Mouse (Mus musculus) cortical plate, adult 2 months (tissue): ENCODE measurements around the gene Grin2d. TPM values are rescaled to one million over a fixed set of nuclear protein-coding genes. Genes with fewer than 3 reads are reported as not detected.

Experiments
- H3K27ac ChIP-seq: fragments of 200-500 bp; 2 replicates; pipeline ENCODE4 v1.5.1; 2012; ENCODE audit warnings: low read length, control low read depth, inconsistent platforms; ENCODE audit not compliant: insufficient read depth
- H3K4me1 ChIP-seq: fragments of 200-500 bp; 2 replicates; pipeline ENCODE4 v1.6.1; 2011; ENCODE audit warnings: low read length; ENCODE audit not compliant: control insufficient read depth, insufficient read depth
- H3K4me3 ChIP-seq: fragments of 200-500 bp; 2 replicates; pipeline ENCODE4 v1.5.1; 2011; ENCODE audit warnings: mild to moderate bottlenecking, low read length, control low read depth; ENCODE audit not compliant: insufficient read depth
- CTCF ChIP-seq: fragments of 200-500 bp; IDR thresholded peaks from 2 replicates; pipeline ENCODE4 v1.5.1; 2011; ENCODE audit warnings: mild to moderate bottlenecking, control low read depth, low read length; ENCODE audit not compliant: insufficient read depth; ENCODE audit errors: extremely low read depth
- POLR2A ChIP-seq: fragments of 200-500 bp; IDR thresholded peaks from 2 replicates; pipeline ENCODE4 v1.6.1; 2011; ENCODE audit warnings: mild to moderate bottlenecking, low read length, control low read depth; ENCODE audit not compliant: insufficient read depth; ENCODE audit errors: extremely low read depth
- polyA plus RNA-seq: library from polyadenylated mRNA; depleted of rRNA; stranded (reverse); fragments of >200 nt; gene quantifications from 2 replicates; pipeline ENCODE4 v1.2.3, GENCODE M21; 2012

Gene Grin2d
- polyA plus RNA-seq, 1 experiment, result 9.0 TPM

GRCm38 (mm10) chr7:45830427-45831127 is 47.6 kb downstream of the Grin2d start, which contains the start of gene Grwd1:
Grwd1 (minus strand) TSS chr7:45830944.
- H3K27ac ChIP-seq, result peak within 1 kb of the TSS; percentile 37

GRCm38 (mm10) chr7:45826631-45827030 is 51.5 kb downstream of the Grin2d start:
- Histone ChIP-seq H3K27ac (no peak overlapping the region), H3K4me1 (peaks cover 3% of the 10 kb centered on the region), H3K4me3 (no peak overlapping the region)
- no peak for TF ChIP-seq POLR2A
- no peak for TF ChIP-seq CTCF

More at GRCm38 (mm10) chr7:45830427-45831127, 47.6 kb downstream of the Grin2d start, which contains the start of gene Grwd1:
- Histone ChIP-seq H3K4me3 (peak within 1 kb of the TSS; percentile 46), H3K4me1 (peaks cover 3% of the 10 kb centered on the region)
- TF ChIP-seq CTCF, result no peak
- TF ChIP-seq POLR2A, result peak; percentile 69; the same call in 1 of the 2 replicates

GRCm38 (mm10) chr7:45824598-45824997 is 53.6 kb downstream of the Grin2d start, which contains the start of gene Kcnj14:
Kcnj14 (minus strand) TSS chr7:45824782.
- Histone ChIP-seq H3K4me3 (no peak within 1 kb of the TSS), H3K4me1 (no peaks in the 10 kb centered on the region), H3K27ac (no peak within 1 kb of the TSS)
- TF ChIP-seq CTCF, result no peak
- TF ChIP-seq POLR2A, result no peak

GRCm38 (mm10) chr7:45820913-45821312 is 57.3 kb downstream of the Grin2d start:
- Histone ChIP-seq H3K4me1 (no peaks in the 10 kb centered on the region), H3K4me3 (no peak overlapping the region), H3K27ac (no peak overlapping the region)
- TF ChIP-seq POLR2A, result no peak
- TF ChIP-seq CTCF, result no peak

GRCm38 (mm10) chr7:45819843-45820242 is 58.3 kb downstream of the Grin2d start:
- Histone ChIP-seq H3K4me1 (no peaks in the 10 kb centered on the region), H3K4me3 (no peak overlapping the region), H3K27ac (no peak overlapping the region)
- no peak for TF ChIP-seq CTCF
- no peak for TF ChIP-seq POLR2A

- Histone ChIP-seq H3K4me3 (no peak overlapping the region), H3K4me1 (no peaks in the 10 kb centered on the region; the same call in 1 of the 2 replicates), H3K27ac (no peak overlapping the region)
- TF ChIP-seq POLR2A (no peak), CTCF (no peak)
Measured at GRCm38 (mm10) chr7:45815984-45816351, 62.2 kb downstream of the Grin2d start.

GRCm38 (mm10) chr7:45815323-45815983 is 62.7 kb downstream of the Grin2d start:
- no peak for TF ChIP-seq CTCF
- TF ChIP-seq POLR2A, result no peak
- no peaks in the 10 kb centered on the region; the same call in 1 of the 2 replicates for H3K4me1 ChIP-seq
- no peak overlapping the region for H3K27ac ChIP-seq
- H3K4me3 ChIP-seq, result no peak overlapping the region

- Histone ChIP-seq H3K4me1 (no peaks in the 10 kb centered on the region; the same call in 1 of the 2 replicates), H3K27ac (no peak overlapping the region), H3K4me3 (peak overlapping the region; percentile 17)
- TF ChIP-seq CTCF (no peak), POLR2A (no peak)
Measured at GRCm38 (mm10) chr7:45814841-45815240, 63.3 kb downstream of the Grin2d start.

- peak within 1 kb of the TSS; percentile 64 for H3K27ac ChIP-seq
- peak within 1 kb of the TSS; percentile 94 for H3K4me3 ChIP-seq
- no peaks in the 10 kb centered on the region; the same call in 1 of the 2 replicates for H3K4me1 ChIP-seq
- TF ChIP-seq CTCF (no peak), POLR2A (peak; percentile 63)
Measured at GRCm38 (mm10) chr7:45813787-45814779, 64.1 kb downstream of the Grin2d start, which contains the start of gene Cyth2. Cyth2 (minus strand) TSS chr7:45814581.
